7 mouse cellular contexts compared by ENCODE assay signal in genomic region chr1:180255294-180256117, GRCm38 (mm10). TPM values are rescaled to one million over a fixed set of nuclear protein-coding genes. Genes with fewer than 3 reads are reported as not detected.
DNase-seq lines count a peak whose midpoint lies in the region; ATAC-seq and TF ChIP-seq lines count a peak whose summit lies in the region.

No protein-coding gene starts in this region.

- H3K4me3 ChIP-seq in bone marrow, adult 2 months (replicated peaks; ENCODE audit: control insufficient read depth, low read depth, low read length) = peak overlapping the region; percentile 77
- H3K4me3 ChIP-seq in forebrain, postnatal 0 days (ENCODE audit: low read depth, low read length) = peak overlapping the region; percentile 63
- H3K4me3 ChIP-seq in hindbrain, embryonic 14.5 days (replicated peaks; ENCODE audit: low read length) = peak overlapping the region; percentile 77
- peak overlapping the region; percentile 70 to 71 for H3K4me3 ChIP-seq in liver, embryonic 14.5 days (ENCODE audit: insufficient read depth in 1 of 2, low read depth in 2 of 2, low read length in 2 of 2)

- H3K27ac ChIP-seq in bone marrow, adult 2 months (ENCODE audit: control insufficient read depth, insufficient read depth, low read depth, low read length, poor library complexity) = peak overlapping the region; percentile 86
- peak overlapping the region; percentile 82 for H3K27ac ChIP-seq in forebrain, postnatal 0 days (ENCODE audit: low read depth, low read length)
- peak overlapping the region; percentile 80 for H3K27ac ChIP-seq in hindbrain, embryonic 14.5 days
- H3K27ac ChIP-seq in liver, embryonic 14.5 days = peak overlapping the region; percentile 1

- no peak for TF ChIP-seq CTCF in bone marrow, adult 2 months (IDR thresholded peaks at IDR 0.05; ENCODE audit: control insufficient read depth, insufficient read depth, low read length)
- no peak for TF ChIP-seq CTCF in forebrain, postnatal 0 days (IDR thresholded peaks at IDR 0.05; ENCODE audit: low read depth)
- no peak for TF ChIP-seq CTCF in liver, embryonic 14.5 days (IDR thresholded peaks at IDR 0.05; ENCODE audit: low read depth)

- 1% methylated on average over 33 of the region's 33 CpGs for WGBS in bone marrow, adult 2 months
- WGBS in forebrain, postnatal 0 days = 2% methylated on average over 32 of the region's 33 CpGs
- WGBS in hindbrain, embryonic 14.5 days = 3% methylated on average over 33 of the region's 33 CpGs
- WGBS in liver, embryonic 14.5 days (ENCODE audit: insufficient replicate concordance) = 2% methylated on average over 33 of the region's 33 CpGs

- peak; percentile 56 for ATAC-seq in forebrain, postnatal 0 days
- ATAC-seq in hindbrain, embryonic 14.5 days (ENCODE audit: low FRiP score) = peak; percentile 61
- ATAC-seq in liver, embryonic 14.5 days (ENCODE audit: insufficient read depth) = peak; percentile 36
- peak; percentile 2; the same call in 1 of the 2 replicates for ATAC-seq in neutrophil, adult 5-6 weeks (ENCODE audit: extremely low read depth, insufficient number of reproducible peaks, low FRiP score, poor library complexity, severe bottlenecking)

- H3K9me3 ChIP-seq in forebrain, postnatal 0 days (ENCODE audit: low read length) = no peaks in the 10 kb centered on the region
- H3K9me3 ChIP-seq in hindbrain, embryonic 14.5 days (ENCODE audit: control insufficient read depth, low read length) = no peaks in the 10 kb centered on the region
- no peaks in the 10 kb centered on the region for H3K9me3 ChIP-seq in liver, embryonic 14.5 days (ENCODE audit: control insufficient read depth, low read length)

- H3K4me1 ChIP-seq in bone marrow, adult 2 months (ENCODE audit: control insufficient read depth, insufficient read depth, low read length) = peaks cover 6% of the 10 kb centered on the region
- peaks cover 15% of the 10 kb centered on the region; the same call in 1 of the 2 replicates for H3K4me1 ChIP-seq in forebrain, postnatal 0 days (ENCODE audit: insufficient read depth)
- H3K4me1 ChIP-seq in hindbrain, embryonic 14.5 days (replicated peaks; ENCODE audit: control insufficient read depth, insufficient read depth, low read length) = peaks cover 11% of the 10 kb centered on the region
- H3K4me1 ChIP-seq in liver, embryonic 14.5 days (replicated peaks; ENCODE audit: control insufficient read depth in 2 of 2, insufficient read depth in 2 of 2, low read length in 1 of 2) = peaks cover 53 to 64% of the 10 kb centered on the region in 2 experiments

- no peak for TF ChIP-seq EP300 in liver, embryonic 14.5 days (IDR thresholded peaks at IDR 0.05; ENCODE audit: low read depth)

- peak overlapping the region; percentile 81 for H3K4me2 ChIP-seq in forebrain, postnatal 0 days (ENCODE audit: low read depth)
- peak overlapping the region; percentile 76 for H3K4me2 ChIP-seq in hindbrain, embryonic 14.5 days (replicated peaks)
- H3K4me2 ChIP-seq in liver, embryonic 14.5 days (ENCODE audit: low read depth) = peak overlapping the region; percentile 79

- DNase-seq in spleen, adult 12 weeks (ENCODE audit: low spot score) = peak; percentile 29
- no peak for DNase-seq in spleen, adult 18-20 months
- peak; percentile 62 for DNase-seq in forebrain, postnatal 0 days
- no peak for DNase-seq in hindbrain, embryonic 14.5 days (ENCODE audit: low spot score)
- DNase-seq in liver, embryonic 14.5 days (ENCODE audit: low read depth in 3 of 3, low spot score in 3 of 3) = no peak

- no peaks in the 10 kb centered on the region for H3K27me3 ChIP-seq in forebrain, postnatal 0 days (ENCODE audit: insufficient read depth, low read length)
- 0 out of 2 replicates have a peak, but pooled peaks cover 4% of the 10 kb centered on the region for H3K27me3 ChIP-seq in hindbrain, embryonic 14.5 days (ENCODE audit: control insufficient read depth, insufficient read depth, low read length)
- H3K27me3 ChIP-seq in liver, embryonic 14.5 days (ENCODE audit: control insufficient read depth, insufficient read depth, low read length) = no peaks in the 10 kb centered on the region

- H3K9ac ChIP-seq in forebrain, postnatal 0 days = peak overlapping the region; percentile 79
- H3K9ac ChIP-seq in hindbrain, embryonic 14.5 days = peak overlapping the region; percentile 87
- peak overlapping the region; percentile 60 for H3K9ac ChIP-seq in liver, embryonic 14.5 days (replicated peaks)

- no peaks in the 10 kb centered on the region for H3K36me3 ChIP-seq in forebrain, postnatal 0 days (ENCODE audit: insufficient read depth)
- no peaks in the 10 kb centered on the region for H3K36me3 ChIP-seq in hindbrain, embryonic 14.5 days (replicated peaks; ENCODE audit: control insufficient read depth, insufficient read depth)
- H3K36me3 ChIP-seq in liver, embryonic 14.5 days (replicated peaks; ENCODE audit: control insufficient read depth, insufficient read depth, low read depth) = no peaks in the 10 kb centered on the region

- no peak for TF ChIP-seq POLR2A in bone marrow, adult 2 months (IDR thresholded peaks at IDR 0.05; ENCODE audit: borderline replicate concordance, control insufficient read depth, low read depth, low read length)

RNA-seq across cellular contexts. Expression of gene Psen2, which starts 7.7 kb away (rescaled TPM):
- 43.0 and 58.1 TPM in 2 replicates for polyA plus RNA-seq in bone marrow, adult 2 months (2011; ENCODE audit: insufficient read depth, insufficient read length, low replicate concordance, missing spikeins)
- 18.9 and 22.8 TPM in 2 replicates for total RNA-seq in forebrain, postnatal 0 days (2014; rRNA removed)
- polyA plus RNA-seq in forebrain, postnatal 0 days (2015; fragmentation: Nextera tagmentation; extraction: Ambion mirVana) = 16.0 and 17.9 TPM in 2 replicates
- 16.0 and 16.5 TPM in 2 replicates for polyA plus RNA-seq in hindbrain, embryonic 14.5 days (2014; fragmentation: Nextera tagmentation; extraction: Ambion mirVana)
- polyA plus RNA-seq in liver, embryonic 14.5 days (2012; rRNA removed) = 15.9 and 18.2 TPM in 2 replicates
- 19.9 and 21.7 TPM in 2 replicates for polyA plus RNA-seq in liver, embryonic 14.5 days (2014; fragmentation: Nextera tagmentation; extraction: Ambion mirVana)
- total RNA-seq in neutrophil, adult 5-6 weeks (2017) = 66.0 and 74.3 TPM in 2 replicates

RNA-seq across cellular contexts. Expression of gene Coq8a, which starts 56.1 kb away (rescaled TPM):
- polyA plus RNA-seq in bone marrow, adult 2 months (2011; ENCODE audit: insufficient read depth, insufficient read length, low replicate concordance, missing spikeins) = 7.7 and 8.2 TPM in 2 replicates
- 1.8 and 3.2 TPM in 2 replicates for total RNA-seq in forebrain, postnatal 0 days (2014; rRNA removed)
- 7.1 and 7.3 TPM in 2 replicates for polyA plus RNA-seq in forebrain, postnatal 0 days (2015; fragmentation: Nextera tagmentation; extraction: Ambion mirVana)
- 3.1 and 3.2 TPM in 2 replicates for polyA plus RNA-seq in hindbrain, embryonic 14.5 days (2014; fragmentation: Nextera tagmentation; extraction: Ambion mirVana)
- polyA plus RNA-seq in liver, embryonic 14.5 days (2012; rRNA removed) = 3.8 and 4.1 TPM in 2 replicates
- 14.3 and 16.2 TPM in 2 replicates for polyA plus RNA-seq in liver, embryonic 14.5 days (2014; fragmentation: Nextera tagmentation; extraction: Ambion mirVana)
- total RNA-seq in neutrophil, adult 5-6 weeks (2017) = 46.3 TPM in 2 replicates

Comparison
In these comparisons a context has a peak if more than half of its experiments do, and no peak if none do; other contexts are left out.
1. DNase-seq: peak in spleen, adult 12 weeks (single experiment) and forebrain, postnatal 0 days (single experiment); none in spleen, adult 18-20 months (0 of 2), hindbrain, embryonic 14.5 days (single experiment) and liver, embryonic 14.5 days (0 of 3).
2. H3K27ac ChIP-seq: peak in every context shown above with its lines; median percentile 86 in bone marrow, adult 2 months; 82 in forebrain, postnatal 0 days; 80 in hindbrain, embryonic 14.5 days; 1 in liver, embryonic 14.5 days.
3. ATAC-seq: peak in every context shown above with its lines; median percentile 61 in hindbrain, embryonic 14.5 days; 56 in forebrain, postnatal 0 days; 36 in liver, embryonic 14.5 days; 2 in neutrophil, adult 5-6 weeks.
4. Peak in every context shown above with its lines, with median percentiles within 50 percentile points of each other: H3K4me3 ChIP-seq, H3K4me2 ChIP-seq and H3K9ac ChIP-seq.